Mouse (Mus musculus): Measurements from ENCODE around the gene Cbfb. TPM values are rescaled to one million over a fixed set of nuclear protein-coding genes. Genes with fewer than 3 reads are reported as not detected.

Gene Cbfb
- polyA plus RNA-seq, 1 experiment from 2014 or later: 52.5 TPM

Other genes with a start within 250 kb of the Cbfb start
- 0.86 and 2.0 TPM in 2 replicates for gene Ces2e, start 244.4 kb upstream of the Cbfb start, polyA plus RNA-seq (2014; fragmentation: Nextera tagmentation; extraction: Ambion mirVana)
- not detected in 2 replicates for gene Ces2f, start 223.3 kb upstream of the Cbfb start, polyA plus RNA-seq (2014; fragmentation: Nextera tagmentation; extraction: Ambion mirVana)
- gene Ces2g, start 209.0 kb upstream of the Cbfb start, polyA plus RNA-seq (2014; fragmentation: Nextera tagmentation; extraction: Ambion mirVana): 0.12 and 0.31 TPM in 2 replicates
- gene Ces2h, start 169.8 kb upstream of the Cbfb start, polyA plus RNA-seq (2014; fragmentation: Nextera tagmentation; extraction: Ambion mirVana): not detected in 2 replicates
- gene Ces3a, start 122.1 kb upstream of the Cbfb start, polyA plus RNA-seq (2014; fragmentation: Nextera tagmentation; extraction: Ambion mirVana): not detected in 2 replicates
- gene Ces3b, start 86.9 kb upstream of the Cbfb start, polyA plus RNA-seq (2014; fragmentation: Nextera tagmentation; extraction: Ambion mirVana): not detected in 2 replicates
- not detected in 2 replicates for gene Ces4a, start 38.9 kb upstream of the Cbfb start, polyA plus RNA-seq (2014; fragmentation: Nextera tagmentation; extraction: Ambion mirVana)
- gene D230025D16Rik, start 54.5 kb downstream of the Cbfb start, polyA plus RNA-seq (2014; fragmentation: Nextera tagmentation; extraction: Ambion mirVana): 29.5 and 29.8 TPM in 2 replicates
- gene B3gnt9, start 84.5 kb downstream of the Cbfb start, polyA plus RNA-seq (2014; fragmentation: Nextera tagmentation; extraction: Ambion mirVana): 19.1 and 20.3 TPM in 2 replicates
- 26.2 and 26.8 TPM in 2 replicates for gene Tradd, start 93.9 kb downstream of the Cbfb start, polyA plus RNA-seq (2014; fragmentation: Nextera tagmentation; extraction: Ambion mirVana)
- gene Fbxl8, start 94.0 kb downstream of the Cbfb start, polyA plus RNA-seq (2014; fragmentation: Nextera tagmentation; extraction: Ambion mirVana): 4.5 and 4.9 TPM in 2 replicates
- gene Hsf4, start 99.1 kb downstream of the Cbfb start, polyA plus RNA-seq (2014; fragmentation: Nextera tagmentation; extraction: Ambion mirVana): 0.35 TPM in 1 of 2 replicates, not detected in the other
- gene Nol3, start 105.5 kb downstream of the Cbfb start, polyA plus RNA-seq (2014; fragmentation: Nextera tagmentation; extraction: Ambion mirVana): 1.3 and 1.4 TPM in 2 replicates
- gene 4931428F04Rik, start 119.2 kb downstream of the Cbfb start, polyA plus RNA-seq (2014; fragmentation: Nextera tagmentation; extraction: Ambion mirVana): 9.1 and 11.7 TPM in 2 replicates
- 9.8 and 10.1 TPM in 2 replicates for gene Exoc3l, start 125.4 kb downstream of the Cbfb start, polyA plus RNA-seq (2014; fragmentation: Nextera tagmentation; extraction: Ambion mirVana)
- 114 and 119 TPM in 2 replicates for gene E2f4, start 127.0 kb downstream of the Cbfb start, polyA plus RNA-seq (2014; fragmentation: Nextera tagmentation; extraction: Ambion mirVana)
- gene Elmo3, start 134.9 kb downstream of the Cbfb start, polyA plus RNA-seq (2014; fragmentation: Nextera tagmentation; extraction: Ambion mirVana): 16.8 and 17.7 TPM in 2 replicates
- 1.9 and 2.3 TPM in 2 replicates for gene Lrrc29, start 155.6 kb downstream of the Cbfb start, polyA plus RNA-seq (2014; fragmentation: Nextera tagmentation; extraction: Ambion mirVana)
- gene Tmem208, start 155.7 kb downstream of the Cbfb start, polyA plus RNA-seq (2014; fragmentation: Nextera tagmentation; extraction: Ambion mirVana): 136 and 138 TPM in 2 replicates
- gene Fhod1, start 177.3 kb downstream of the Cbfb start, polyA plus RNA-seq (2014; fragmentation: Nextera tagmentation; extraction: Ambion mirVana): 3.2 and 3.5 TPM in 2 replicates
- gene Slc9a5, start 178.2 kb downstream of the Cbfb start, polyA plus RNA-seq (2014; fragmentation: Nextera tagmentation; extraction: Ambion mirVana): 1.5 and 2.3 TPM in 2 replicates
- gene Plekhg4, start 202.6 kb downstream of the Cbfb start, polyA plus RNA-seq (2014; fragmentation: Nextera tagmentation; extraction: Ambion mirVana): 0.19 and 0.27 TPM in 2 replicates
- gene Kctd19, start 242.8 kb downstream of the Cbfb start, polyA plus RNA-seq (2014; fragmentation: Nextera tagmentation; extraction: Ambion mirVana): 0.11 TPM in 1 of 2 replicates, not detected in the other
- gene Lrrc36, start 242.9 kb downstream of the Cbfb start, polyA plus RNA-seq (2014; fragmentation: Nextera tagmentation; extraction: Ambion mirVana): 0.11 and 0.16 TPM in 2 replicates

Data from intestine, embryonic 14.5 days (tissue).